9 mouse cellular contexts compared by ENCODE assay signal in the genomic region with DNA sequence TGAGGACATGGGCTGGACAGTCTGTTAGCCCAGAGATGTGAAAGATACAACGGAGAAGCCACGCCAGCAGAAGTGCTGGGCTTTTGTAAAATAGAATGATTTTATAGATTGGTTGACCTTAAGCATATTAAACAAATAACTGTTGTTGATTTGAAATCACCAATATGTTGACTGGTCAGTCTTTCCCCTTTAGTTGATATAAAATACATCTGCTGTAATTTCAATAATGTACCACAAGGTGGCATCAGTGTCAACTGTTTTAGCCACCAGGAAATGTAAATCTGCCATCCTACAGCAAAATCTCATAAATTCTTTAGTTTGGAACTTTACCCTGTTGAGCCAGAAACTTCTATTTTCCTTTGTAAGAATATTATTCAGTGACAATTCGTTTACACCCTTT. TPM values are rescaled to one million over a fixed set of nuclear protein-coding genes. Genes with fewer than 3 reads are reported as not detected.
DNase-seq lines count a peak whose midpoint lies in the region; ATAC-seq and TF ChIP-seq lines count a peak whose summit lies in the region.
"Had no signal": no experiment of that assay in that cellular context is flagged by ENCODE, and none has a peak within 500 bp of the region (broad histone marks: within the 10 kb centered on the region; RNA-seq: fewer than 3 reads in every experiment).

No protein-coding gene starts in this region.

- WGBS in heart, adult 2 months, result 42% methylated on average over 3 of the region's 3 CpGs
- WGBS in midbrain, postnatal 0 days, result 47% methylated on average over 3 of the region's 3 CpGs
- 44% methylated on average over 3 of the region's 3 CpGs for WGBS in midbrain, embryonic 13.5 days

- peak; percentile 94 for TF ChIP-seq CTCF in heart, adult 2 months (IDR thresholded peaks at IDR 0.05)
- peak; percentile 86 for TF ChIP-seq CTCF in midbrain, postnatal 0 days (IDR thresholded peaks at IDR 0.05)

- ATAC-seq in midbrain, postnatal 0 days (ENCODE audit: low FRiP score), result no peak
- ATAC-seq in midbrain, embryonic 13.5 days, result no peak

- H3K36me3 ChIP-seq in heart, adult 2 months (ENCODE audit: control insufficient read depth, insufficient read depth, low read length), result peaks cover 2% of the 10 kb centered on the region; the same call in 1 of the 2 replicates
- peaks cover 2% of the 10 kb centered on the region; the same call in 1 of the 2 replicates for H3K36me3 ChIP-seq in midbrain, postnatal 0 days (ENCODE audit: insufficient read depth, low read length)
- peaks cover 18% of the 10 kb centered on the region for H3K36me3 ChIP-seq in midbrain, embryonic 13.5 days
- H3K36me3 ChIP-seq in splenic B cell, adult 2 months (ENCODE audit: control insufficient read depth, insufficient read depth, low read length, poor library complexity, severe bottlenecking), result peaks cover 4% of the 10 kb centered on the region; the same call in 1 of the 2 replicates

- H3K79me2 ChIP-seq in heart, adult 2 months (replicated peaks; ENCODE audit: control insufficient read depth, insufficient read depth, low read length), result peaks cover 4% of the 10 kb centered on the region

- DNase-seq in heart, adult 2 months, result no peak
- DNase-seq in heart, postnatal 25 days (ENCODE audit: low spot score), result no peak
- peak; percentile 71 for DNase-seq in midbrain, postnatal 0 days (ENCODE audit: low spot score)
- DNase-seq in embryo, embryonic 11 days, result peak; percentile 54
- peak; percentile 72 for DNase-seq in splenic B cell, adult 2 months (ENCODE audit: low read depth, low spot score)
- DNase-seq in gastrocnemius, postnatal 36 days, result no peak
- no peak for DNase-seq in spleen, postnatal 14 days (ENCODE audit: low spot score in 2 of 2)
- DNase-seq: kidney, postnatal 10 days had no signal

- TF ChIP-seq POLR2A in heart, adult 2 months (IDR thresholded peaks at IDR 0.05; ENCODE audit: insufficient read depth, low read depth, low read length), result no peak

- no peak overlapping the region for H3K27ac ChIP-seq in heart, adult 2 months
- H3K27ac ChIP-seq in midbrain, postnatal 0 days (ENCODE audit: low read depth, low read length), result no peak overlapping the region
- H3K27ac ChIP-seq in midbrain, embryonic 13.5 days, result no peak overlapping the region

- no peak overlapping the region for H3K9ac ChIP-seq in heart, adult 2 months (ENCODE audit: low read depth, low read length)
- H3K9ac ChIP-seq in midbrain, postnatal 0 days (replicated peaks; ENCODE audit: low read length, poor library complexity, severe bottlenecking), result no peak overlapping the region
- no peak overlapping the region for H3K9ac ChIP-seq in midbrain, embryonic 13.5 days (replicated peaks)

- no peak for TF ChIP-seq EP300 in heart, adult 2 months (IDR thresholded peaks at IDR 0.05; ENCODE audit: insufficient read depth, low read depth, low read length)

- peaks cover 6% of the 10 kb centered on the region for H3K4me1 ChIP-seq in heart, adult 2 months (ENCODE audit: control insufficient read depth, insufficient read depth, low read length)
- no peaks in the 10 kb centered on the region for H3K4me1 ChIP-seq in midbrain, postnatal 0 days (ENCODE audit: insufficient read depth, low read length)
- no peaks in the 10 kb centered on the region for H3K4me1 ChIP-seq in midbrain, embryonic 13.5 days (replicated peaks)

- H3K9me3 ChIP-seq in midbrain, postnatal 0 days (ENCODE audit: low read length), result no peaks in the 10 kb centered on the region
- H3K9me3 ChIP-seq in midbrain, embryonic 13.5 days, result no peaks in the 10 kb centered on the region

- no peaks in the 10 kb centered on the region for H3K27me3 ChIP-seq in heart, adult 2 months (ENCODE audit: control insufficient read depth, insufficient read depth, low read length)
- H3K27me3 ChIP-seq in midbrain, postnatal 0 days (ENCODE audit: insufficient read depth, low read length), result no peaks in the 10 kb centered on the region
- no peaks in the 10 kb centered on the region for H3K27me3 ChIP-seq in midbrain, embryonic 13.5 days
- no peaks in the 10 kb centered on the region for H3K27me3 ChIP-seq in splenic B cell, adult 2 months (ENCODE audit: control insufficient read depth, insufficient read depth, low read length, poor library complexity, severe bottlenecking)

- no peak overlapping the region for H3K4me2 ChIP-seq in midbrain, postnatal 0 days (ENCODE audit: low read depth, low read length, poor library complexity, severe bottlenecking)
- H3K4me2 ChIP-seq in midbrain, embryonic 13.5 days (replicated peaks), result no peak overlapping the region

- intact Hi-C loops in heart, adult 2 months (cut with DNase I), result loop anchor here (5.0 to 10.0 kb wide), 3 partner anchors 146 to 546 kb away; a partner anchor contains a TSS
- intact Hi-C loops in heart, postnatal 25 days (cut with DNase I), result loop anchor here (1.0 to 10.0 kb wide), 3 partner anchors 141 to 549 kb away; no protein-coding TSS in a partner anchor
- intact Hi-C loops in gastrocnemius, postnatal 36 days (cut with DNase I), result loop anchor here (5.0 kb wide), 1 partner anchor 146 kb away; a partner anchor contains a TSS

- H3K4me3 ChIP-seq in heart, adult 2 months, result no peak overlapping the region
- no peak overlapping the region for H3K4me3 ChIP-seq in midbrain, postnatal 0 days (ENCODE audit: low read depth, low read length)
- H3K4me3 ChIP-seq in midbrain, embryonic 13.5 days (replicated peaks), result no peak overlapping the region

RNA-seq across cellular contexts. Expression of a gene that starts 9.4 kb away (rescaled TPM):
- 10 to 100 TPM; 19.8 to 22.0 TPM for total RNA-seq in heart, adult 2 months (2021)
- polyA plus RNA-seq in heart, adult 2 months (2012; rRNA removed), result 8.3 and 14.0 TPM in 2 replicates
- 10 to 100 TPM; 21.3 to 21.8 TPM for total RNA-seq in heart, postnatal 25 days (2021)
- total RNA-seq in midbrain, postnatal 0 days (2014; rRNA removed), result 7.6 and 8.6 TPM in 2 replicates
- polyA plus RNA-seq in midbrain, postnatal 0 days (2015; fragmentation: Nextera tagmentation; extraction: Ambion mirVana), result 15.1 and 16.3 TPM in 2 replicates
- 27.0 and 27.4 TPM in 2 replicates for polyA plus RNA-seq in midbrain, embryonic 13.5 days (2015; fragmentation: Nextera tagmentation; extraction: Ambion mirVana)
- total RNA-seq in gastrocnemius, postnatal 36 days (2021), result 10 to 100 TPM; 13.4 to 14.7 TPM

Comparison
In these comparisons a context has a peak if more than half of its experiments do, and no peak if none do; other contexts are left out.
1. DNase-seq: peak in midbrain, postnatal 0 days (single experiment), embryo, embryonic 11 days (single experiment) and splenic B cell, adult 2 months (single experiment); none in heart, adult 2 months (0 of 2), heart, postnatal 25 days (single experiment), gastrocnemius, postnatal 36 days (0 of 2) and spleen, postnatal 14 days (0 of 2).